Mouse (Mus musculus) forebrain, embryonic 13.5 days (tissue): Measurements from ENCODE around the gene Gltp. TPM values are rescaled to one million over a fixed set of nuclear protein-coding genes. Genes with fewer than 3 reads are reported as not detected.
A peak's percentile ranks its signal among the peaks of the same experiment; 100 is the strongest.

ENCODE experiments used
- ATAC-seq: fragments of 200-750 bp; cut with Nextera tagmentation; 2 replicates; pipeline ENCODE4 v1.8.0; 2017
- H3K27ac ChIP-seq: fragments of 300-500 bp; sonication (generic); 2 replicates; pipeline ENCODE4 v1.5.1; 2015; ENCODE audit warnings: inconsistent platforms, mild to moderate bottlenecking, moderate library complexity
- H3K27me3 ChIP-seq: fragments of 300-500 bp; sonication (generic); 2 replicates; pipeline ENCODE4 v1.6.1; 2015; ENCODE audit warnings: mild to moderate bottlenecking, inconsistent platforms
- H3K36me3 ChIP-seq: fragments of 300-500 bp; sonication (generic); 2 replicates; pipeline ENCODE4 v1.6.1; 2015; ENCODE audit warnings: mild to moderate bottlenecking, inconsistent platforms; ENCODE audit not compliant: poor library complexity, severe bottlenecking
- H3K4me1 ChIP-seq: fragments of 300-500 bp; sonication (generic); 2 replicates; pipeline ENCODE4 v1.6.1; 2015; ENCODE audit warnings: inconsistent platforms
- H3K4me2 ChIP-seq: fragments of 300-500 bp; sonication (generic); 2 replicates; pipeline ENCODE4 v1.6.1; 2015; ENCODE audit warnings: inconsistent platforms, mild to moderate bottlenecking, moderate library complexity
- H3K4me3 ChIP-seq: fragments of 300-500 bp; sonication (generic); 2 replicates; pipeline ENCODE4 v1.5.1; 2015; ENCODE audit warnings: mild to moderate bottlenecking, inconsistent platforms
- H3K9ac ChIP-seq: fragments of 300-500 bp; sonication (generic); 2 replicates; pipeline ENCODE4 v1.6.1; 2015; ENCODE audit warnings: mild to moderate bottlenecking, inconsistent platforms
- H3K9me3 ChIP-seq: fragments of 300-500 bp; sonication (generic); replicated peaks from 2 replicates; pipeline ENCODE4 v1.6.1; 2016; ENCODE audit warnings: inconsistent platforms
- WGBS: fragments of 180-500 bp; shearing (Covaris S2); methylation state at CpG from one replicate; pipeline ENCODE4 v1.1.7; 2015; 5-methylcytosine and 5-hydroxymethylcytosine counted together
- polyA plus RNA-seq: library from polyadenylated mRNA; unstranded; fragments of >200 nt; fragmentation: Nextera tagmentation; extraction: Ambion mirVana; gene quantifications from 2 replicates; pipeline ENCODE4 v1.2.1, GENCODE M21; 2015

Gene Gltp
- polyA plus RNA-seq, 1 experiment from 2014 or later: 51.7 TPM

DNA sequence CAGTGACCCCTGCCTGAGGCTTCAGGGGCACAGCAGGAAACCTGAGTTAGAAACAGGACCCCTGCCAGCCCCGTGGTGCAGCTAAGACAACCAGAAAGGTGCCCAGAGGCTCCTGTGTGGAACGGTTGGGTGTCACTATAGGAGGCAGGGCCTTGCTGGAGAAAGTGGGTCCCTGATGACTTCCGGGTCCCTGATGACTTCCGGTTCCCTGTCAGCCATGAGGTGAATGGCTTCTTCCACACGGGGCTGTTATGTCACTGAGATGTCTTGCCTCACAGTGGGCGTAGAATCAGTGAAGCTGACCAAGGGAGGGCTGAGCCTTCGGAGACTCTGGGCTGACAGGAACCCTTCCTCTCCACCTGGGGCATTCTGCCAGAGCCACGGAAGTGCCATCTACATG lies 16.2 kb downstream of the Gltp start:
- Histone ChIP-seq H3K4me1 (peaks cover 15% of the 10 kb centered on the region), H3K9me3 (no peaks in the 10 kb centered on the region), H3K27me3 (no peaks in the 10 kb centered on the region), H3K4me2 (no peak overlapping the region), H3K27ac (no peak overlapping the region), H3K36me3 (peaks cover 41% of the 10 kb centered on the region), H3K4me3 (no peak overlapping the region), H3K9ac (no peak overlapping the region)
- WGBS: 94% methylated on average over 8 of the region's 8 CpGs
- no peak for ATAC-seq

DNA sequence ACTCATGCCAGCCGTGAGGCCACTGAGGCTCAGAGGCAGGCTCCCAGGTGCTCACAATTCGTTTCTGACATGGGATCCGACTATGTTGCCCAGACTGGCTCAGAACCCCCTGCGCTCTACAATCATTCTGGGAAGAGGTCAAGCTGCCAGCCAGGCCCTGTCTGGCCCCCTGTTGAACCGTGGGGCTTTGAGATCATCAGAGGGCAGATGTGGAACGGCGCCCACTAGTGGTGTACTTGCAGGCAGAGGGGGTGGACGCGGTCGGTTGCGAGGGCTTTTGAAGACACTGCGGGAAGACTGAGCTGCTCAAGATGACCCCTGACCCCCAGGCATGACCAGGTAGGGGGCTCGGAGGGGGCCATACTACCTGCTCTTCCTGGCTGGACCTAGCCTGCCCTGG lies 17.7 kb downstream of the Gltp start:
- ATAC-seq: no peak
- H3K4me3 ChIP-seq: no peak overlapping the region
- H3K4me1 ChIP-seq: peaks cover 14% of the 10 kb centered on the region
- H3K27ac ChIP-seq: no peak overlapping the region
- peaks cover 41% of the 10 kb centered on the region for H3K36me3 ChIP-seq
- H3K9me3 ChIP-seq: no peaks in the 10 kb centered on the region
- H3K27me3 ChIP-seq: no peaks in the 10 kb centered on the region
- H3K4me2 ChIP-seq: no peak overlapping the region
- no peak overlapping the region for H3K9ac ChIP-seq
- WGBS: 86% methylated on average over 13 of the region's 13 CpGs

DNA sequence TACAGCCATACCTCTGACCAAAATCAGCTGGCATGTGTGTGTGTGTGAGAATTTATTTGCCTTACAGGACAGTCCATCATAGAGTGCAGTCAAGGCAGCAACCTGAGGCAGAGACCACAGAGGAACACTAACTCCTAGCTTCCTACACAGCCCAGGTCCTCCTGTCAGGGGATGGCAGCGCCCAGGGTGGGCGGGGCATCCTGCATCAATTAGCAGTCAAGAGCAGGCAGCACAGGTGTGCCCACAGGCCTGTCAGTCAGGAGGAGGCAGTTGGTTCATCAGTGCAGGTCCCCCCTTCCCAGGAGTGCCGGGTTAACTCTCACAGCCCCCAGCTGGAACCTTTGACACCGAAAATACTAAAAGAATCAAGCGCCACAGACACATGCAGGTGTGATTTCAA lies 21.8 kb downstream of the Gltp start:
- no peak overlapping the region for H3K9ac ChIP-seq
- 87% methylated on average over 5 of the region's 5 CpGs for WGBS
- H3K4me1 ChIP-seq: peaks cover 31% of the 10 kb centered on the region
- ATAC-seq: no peak
- no peaks in the 10 kb centered on the region for H3K27me3 ChIP-seq
- no peak overlapping the region for H3K4me3 ChIP-seq
- H3K36me3 ChIP-seq: peaks cover 12% of the 10 kb centered on the region; the same call in 1 of the 2 replicates
- H3K4me2 ChIP-seq: no peak overlapping the region
- no peaks in the 10 kb centered on the region for H3K9me3 ChIP-seq
- no peak overlapping the region for H3K27ac ChIP-seq

DNA sequence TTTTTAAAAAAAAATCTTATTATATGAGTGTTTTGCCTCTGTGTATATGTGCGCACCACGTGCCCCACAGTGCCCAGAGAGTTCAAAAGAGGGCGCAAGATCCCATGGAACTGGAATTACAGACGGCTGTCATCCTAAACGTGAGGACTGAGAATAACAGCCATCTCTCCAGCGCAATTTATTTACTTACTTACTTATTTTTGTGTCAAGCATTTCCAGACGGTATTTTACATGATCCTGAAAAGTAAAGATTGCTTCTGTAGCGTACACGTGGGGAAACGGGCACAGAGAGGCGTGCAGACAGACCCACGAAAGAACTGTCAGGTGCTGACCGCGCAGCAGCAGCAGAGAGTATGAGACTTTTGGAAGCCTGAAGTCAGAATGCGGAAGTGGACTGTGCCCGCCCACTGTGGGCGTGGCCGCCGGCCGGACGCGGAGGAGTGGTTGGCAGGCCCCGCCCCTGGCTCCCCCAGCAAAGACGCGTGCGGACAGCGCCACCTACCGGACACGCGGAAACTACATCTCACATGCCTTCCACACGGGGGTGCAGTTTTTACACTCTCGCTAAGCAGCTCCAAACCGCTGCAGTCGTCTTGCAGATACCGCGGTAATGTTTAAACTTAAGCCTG lies 23.4 kb downstream of the Gltp start:
- no peaks in the 10 kb centered on the region for H3K36me3 ChIP-seq
- peaks cover 31% of the 10 kb centered on the region for H3K4me1 ChIP-seq
- no peak overlapping the region for H3K27ac ChIP-seq
- no peak overlapping the region for H3K9ac ChIP-seq
- H3K4me2 ChIP-seq: peak overlapping the region; percentile 58
- WGBS: 4% methylated on average over 36 of the region's 36 CpGs
- no peaks in the 10 kb centered on the region for H3K9me3 ChIP-seq
- H3K27me3 ChIP-seq: no peaks in the 10 kb centered on the region
- peak; percentile 86 for ATAC-seq
- peak overlapping the region; percentile 30 for H3K4me3 ChIP-seq

DNA sequence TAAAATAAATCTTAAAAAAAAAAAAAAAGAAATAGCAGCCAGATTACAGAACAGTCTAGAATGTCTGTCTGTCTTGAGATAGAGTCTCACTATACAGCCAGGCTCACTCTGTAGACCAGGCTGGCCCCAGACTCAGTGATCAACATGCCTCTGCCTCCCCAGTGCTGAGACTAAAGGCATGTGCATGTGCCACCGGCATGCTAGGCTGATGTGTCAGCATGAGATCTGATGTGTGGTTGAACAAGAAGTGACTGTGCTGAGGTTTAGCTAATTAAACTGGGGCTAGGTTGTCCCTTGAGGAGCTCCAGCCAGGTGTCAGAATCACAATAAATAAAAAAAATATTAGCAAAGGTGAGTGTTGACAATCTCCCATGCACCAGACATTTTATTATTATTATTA lies 24.1 kb downstream of the Gltp start:
- H3K27me3 ChIP-seq: no peaks in the 10 kb centered on the region
- 74% methylated on average over 1 of the region's 1 CpGs for WGBS
- ATAC-seq: no peak
- H3K36me3 ChIP-seq: no peaks in the 10 kb centered on the region
- no peak overlapping the region for H3K27ac ChIP-seq
- H3K9ac ChIP-seq: no peak overlapping the region
- H3K4me3 ChIP-seq: no peak overlapping the region
- peaks cover 31% of the 10 kb centered on the region for H3K4me1 ChIP-seq
- H3K4me2 ChIP-seq: no peak overlapping the region; the same call in 1 of the 2 replicates
- H3K9me3 ChIP-seq: no peaks in the 10 kb centered on the region

DNA sequence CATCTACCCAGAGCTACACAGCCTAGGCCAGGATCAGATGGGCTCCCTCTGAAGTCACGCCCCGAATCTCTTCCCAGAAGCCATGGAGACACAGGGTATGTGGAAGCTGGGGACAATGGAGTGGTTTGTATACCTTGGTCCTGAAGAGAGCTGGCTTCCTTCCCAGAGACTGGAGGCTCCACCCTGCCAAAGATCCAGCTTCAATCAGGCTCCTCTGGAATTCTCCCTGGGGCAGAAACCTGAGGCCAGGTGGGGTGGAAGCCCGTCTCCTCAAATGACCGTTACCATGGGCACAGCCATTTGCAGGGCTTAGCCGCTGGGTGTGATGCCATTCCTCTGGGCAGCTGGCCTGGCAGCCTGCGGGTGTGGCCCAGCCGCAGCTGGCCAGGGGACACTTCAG lies 26.0 kb downstream of the Gltp start:
- Histone ChIP-seq H3K36me3 (no peaks in the 10 kb centered on the region), H3K4me3 (no peak overlapping the region), H3K27ac (no peak overlapping the region), H3K4me2 (no peak overlapping the region), H3K9ac (0 out of 2 replicates have a peak overlapping the region, but pooled peaks have one; percentile 5), H3K4me1 (peaks cover 21% of the 10 kb centered on the region), H3K9me3 (no peaks in the 10 kb centered on the region), H3K27me3 (peaks cover 8% of the 10 kb centered on the region)
- 63% methylated on average over 7 of the region's 7 CpGs for WGBS
- ATAC-seq: 0 out of 2 replicates have a peak, but pooled peaks have one; percentile 23

DNA sequence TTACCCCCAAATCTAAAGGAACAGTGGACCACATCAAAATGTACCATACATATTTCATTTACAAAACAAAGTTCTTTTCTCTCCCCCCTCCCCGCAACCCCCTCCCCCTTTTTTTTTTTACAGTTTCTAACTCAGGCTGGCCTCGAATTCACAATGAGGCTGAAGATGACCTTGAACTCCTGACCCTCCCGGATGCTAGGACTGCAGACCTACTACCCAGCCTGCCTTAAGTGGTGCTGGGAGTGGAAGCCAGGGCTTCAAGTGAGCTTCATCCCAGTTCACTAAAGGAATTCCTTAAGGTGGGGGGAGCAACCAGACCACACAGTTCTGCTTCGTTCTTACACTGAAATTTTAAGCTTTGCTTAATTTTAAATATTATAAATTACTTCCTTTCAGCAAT lies 26.6 kb downstream of the Gltp start:
- peaks cover 14% of the 10 kb centered on the region for H3K27me3 ChIP-seq
- no peak overlapping the region for H3K27ac ChIP-seq
- no peak overlapping the region for H3K4me2 ChIP-seq
- no peaks in the 10 kb centered on the region for H3K36me3 ChIP-seq
- no peaks in the 10 kb centered on the region for H3K9me3 ChIP-seq
- H3K4me3 ChIP-seq: no peak overlapping the region
- WGBS: 86% methylated on average over 4 of the region's 4 CpGs
- H3K9ac ChIP-seq: no peak overlapping the region
- no peak for ATAC-seq
- peaks cover 17% of the 10 kb centered on the region for H3K4me1 ChIP-seq

DNA sequence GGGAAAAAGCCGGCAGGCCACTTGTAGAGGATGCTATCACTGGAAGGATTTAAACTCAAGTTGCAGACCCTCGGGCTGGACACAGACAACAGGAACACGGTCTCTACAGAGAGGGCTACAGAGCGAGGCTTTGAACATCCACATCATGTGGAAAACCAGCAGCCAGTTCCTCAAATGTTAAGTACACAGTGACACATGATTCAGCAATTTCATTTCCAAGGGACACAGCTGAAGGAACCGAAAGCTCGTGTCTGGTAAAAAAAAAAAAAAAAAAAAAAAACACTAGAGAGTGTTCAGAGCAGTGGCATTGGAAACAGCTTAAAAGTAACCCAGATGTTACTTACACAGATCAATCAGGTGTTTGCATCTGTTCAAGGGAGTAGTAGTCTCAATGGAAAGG lies 29.8 kb downstream of the Gltp start:
- WGBS: 73% methylated on average over 6 of the region's 6 CpGs
- no peak overlapping the region for H3K4me3 ChIP-seq
- peaks cover 24% of the 10 kb centered on the region for H3K4me1 ChIP-seq
- H3K36me3 ChIP-seq: no peaks in the 10 kb centered on the region
- H3K9me3 ChIP-seq: no peaks in the 10 kb centered on the region
- H3K27me3 ChIP-seq: peaks cover 45% of the 10 kb centered on the region
- H3K4me2 ChIP-seq: no peak overlapping the region
- no peak overlapping the region for H3K9ac ChIP-seq
- ATAC-seq: no peak
- no peak overlapping the region for H3K27ac ChIP-seq

DNA sequence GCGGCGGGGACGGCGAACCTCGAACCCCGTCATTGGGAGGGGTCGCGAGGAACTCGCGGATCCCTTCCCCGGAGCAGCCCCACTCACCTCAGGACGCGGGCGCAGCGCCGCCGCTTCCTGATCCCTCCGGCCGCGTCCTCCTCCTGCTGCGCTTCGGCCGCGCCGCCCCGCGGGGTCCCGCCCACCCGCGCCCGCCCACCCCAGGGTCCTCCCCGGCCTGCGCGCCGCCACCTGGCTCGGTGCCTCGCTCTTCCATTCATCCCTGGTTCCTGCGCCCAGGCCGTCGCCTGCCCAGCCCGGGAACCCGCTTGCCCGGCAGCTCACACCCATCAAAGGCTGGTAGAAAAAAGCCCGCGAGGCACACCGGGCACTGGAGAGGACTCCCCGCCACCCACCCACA lies 32.5 kb downstream of the Gltp start, which contains the start of gene Trpv4:
Gene Trpv4 (minus strand): TSS at position 167 of the 400 bp plus-strand sequence.
- WGBS: 1% methylated on average over 32 of the region's 47 CpGs
- peak within 1 kb of the TSS; percentile 74 for H3K4me2 ChIP-seq
- no peaks in the 10 kb centered on the region for H3K9me3 ChIP-seq
- H3K4me3 ChIP-seq: peak within 1 kb of the TSS; percentile 41
- H3K9ac ChIP-seq: peak within 1 kb of the TSS; percentile 37; the same call in 1 of the 2 replicates
- no peak within 1 kb of the TSS for H3K27ac ChIP-seq
- no peaks in the 10 kb centered on the region for H3K36me3 ChIP-seq
- 0 out of 2 replicates have a peak, but pooled peaks have one; percentile 53 for ATAC-seq
- H3K27me3 ChIP-seq: peaks cover 54% of the 10 kb centered on the region
- H3K4me1 ChIP-seq: peaks cover 13% of the 10 kb centered on the region

DNA sequence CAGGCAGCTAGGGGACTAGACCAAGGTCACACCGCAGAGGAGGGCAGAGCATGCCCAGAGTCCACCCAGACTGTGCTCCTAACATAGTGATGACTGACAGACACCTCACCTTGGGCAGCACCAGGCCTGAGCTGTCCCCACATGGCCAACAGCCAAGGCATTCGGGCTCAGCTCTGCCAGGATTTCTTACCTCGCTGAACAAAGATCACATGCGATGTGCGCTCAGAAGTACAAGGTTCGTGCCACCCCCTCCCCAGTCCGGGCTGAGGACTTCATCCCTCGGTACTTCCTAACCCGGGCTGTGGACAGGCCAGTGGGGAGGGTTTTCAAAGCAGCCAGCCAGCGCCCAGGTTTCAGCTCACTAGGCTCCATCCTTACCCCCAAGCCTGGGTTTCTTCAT lies 33.4 kb downstream of the Gltp start:
- peak overlapping the region; percentile 74 for H3K4me2 ChIP-seq
- peaks cover 13% of the 10 kb centered on the region for H3K4me1 ChIP-seq
- H3K9ac ChIP-seq: 0 out of 2 replicates have a peak overlapping the region, but pooled peaks have one; percentile 37
- H3K4me3 ChIP-seq: peak overlapping the region; percentile 41; the same call in 1 of the 2 replicates
- H3K27ac ChIP-seq: no peak overlapping the region
- peaks cover 54% of the 10 kb centered on the region for H3K27me3 ChIP-seq
- H3K9me3 ChIP-seq: no peaks in the 10 kb centered on the region
- no peak for ATAC-seq
- WGBS: 20% methylated on average over 10 of the region's 10 CpGs
- no peaks in the 10 kb centered on the region for H3K36me3 ChIP-seq

DNA sequence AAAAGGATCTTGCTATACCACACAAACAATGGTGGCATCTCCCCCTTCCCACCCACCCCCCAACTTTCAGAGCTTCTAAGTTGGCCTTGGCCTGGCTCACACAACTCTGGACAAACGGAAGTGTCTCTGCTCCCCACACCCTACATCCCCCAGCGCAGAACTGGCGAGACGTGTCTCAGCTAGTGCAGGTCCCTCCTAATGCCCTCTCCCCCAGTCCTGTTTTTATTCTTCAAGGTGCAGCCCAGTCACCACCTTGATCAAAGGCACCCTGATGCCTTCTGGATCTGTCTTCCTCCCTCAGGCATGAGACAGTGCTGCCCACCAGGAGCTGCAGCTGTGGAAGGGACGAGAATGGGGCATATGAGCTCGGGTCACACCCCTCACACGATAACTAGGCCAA lies 34.5 kb downstream of the Gltp start:
- Histone ChIP-seq H3K4me1 (peaks cover 13% of the 10 kb centered on the region), H3K36me3 (no peaks in the 10 kb centered on the region), H3K9ac (no peak overlapping the region), H3K4me2 (no peak overlapping the region), H3K9me3 (no peaks in the 10 kb centered on the region), H3K27me3 (peaks cover 59% of the 10 kb centered on the region), H3K4me3 (no peak overlapping the region), H3K27ac (no peak overlapping the region)
- WGBS: 83% methylated on average over 7 of the region's 7 CpGs
- no peak for ATAC-seq

DNA sequence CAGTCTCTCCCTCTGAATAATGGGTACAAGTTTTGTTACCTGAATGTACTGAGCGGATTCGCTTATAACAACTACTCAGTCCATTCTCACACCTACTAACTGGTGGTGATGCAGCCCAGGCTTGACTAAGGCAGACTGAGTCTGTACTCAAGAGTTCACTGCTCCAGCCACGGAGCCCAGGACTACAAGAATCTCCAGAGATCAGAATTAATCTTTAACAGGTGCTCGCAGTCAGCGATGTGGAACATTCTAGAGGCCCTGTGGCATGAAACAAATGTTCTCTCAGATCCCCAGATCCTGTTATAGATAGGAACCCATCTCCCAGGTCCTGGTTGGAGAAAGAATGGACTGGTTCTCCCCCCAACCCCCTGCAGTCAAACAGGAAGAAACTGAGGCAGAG lies 35.1 kb downstream of the Gltp start:
- Histone ChIP-seq H3K9ac (no peak overlapping the region), H3K27ac (no peak overlapping the region), H3K36me3 (no peaks in the 10 kb centered on the region), H3K27me3 (peaks cover 63% of the 10 kb centered on the region), H3K4me2 (no peak overlapping the region), H3K4me3 (no peak overlapping the region), H3K9me3 (no peaks in the 10 kb centered on the region), H3K4me1 (peaks cover 13% of the 10 kb centered on the region)
- 88% methylated on average over 5 of the region's 5 CpGs for WGBS
- ATAC-seq: no peak
